Comparison of ENCODE assay signal across 33 mouse cellular contexts in the genomic region with DNA sequence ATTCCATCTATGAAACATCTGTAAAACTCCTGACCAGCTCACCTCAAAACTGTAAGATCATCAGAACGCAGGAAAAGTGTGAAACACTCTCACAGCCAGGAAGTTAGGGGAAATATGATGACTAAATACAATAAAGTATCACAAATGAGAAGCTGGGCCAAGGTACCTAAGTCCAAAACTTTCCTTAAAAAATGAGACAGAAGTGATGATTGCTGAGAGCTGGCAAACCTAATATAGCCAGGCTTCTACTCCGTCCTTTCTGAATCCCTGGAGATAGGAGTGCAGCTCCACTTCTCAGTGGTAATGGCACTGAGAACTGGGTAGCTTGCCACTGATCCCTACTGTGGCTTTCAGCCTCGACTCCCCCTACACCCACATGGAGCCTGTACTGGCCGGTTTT.
"Had no signal": no experiment of that assay in that cellular context is flagged by ENCODE, and none has a peak within 500 bp of the region (broad histone marks: within the 10 kb centered on the region; RNA-seq: fewer than 3 reads in every experiment).

No protein-coding gene starts in this region.

- H3K4me3 ChIP-seq: heart, embryonic 13.5 days; heart, embryonic 15.5 days; hindbrain, embryonic 10.5 days; hindbrain, embryonic 12.5 days; hindbrain, embryonic 13.5 days; hindbrain, embryonic 15.5 days; intestine, embryonic 15.5 days; kidney, embryonic 15.5 days; layer of hippocampus, adult 2 months; left cerebral cortex, adult 2 months had no signal

- H3K36me3 ChIP-seq: heart, embryonic 13.5 days; heart, embryonic 15.5 days; hindbrain, embryonic 10.5 days; hindbrain, embryonic 12.5 days; hindbrain, embryonic 13.5 days; hindbrain, embryonic 15.5 days; intestine, embryonic 15.5 days; kidney, embryonic 15.5 days had no signal

- H3K27ac ChIP-seq: heart, embryonic 13.5 days; heart, embryonic 15.5 days; hindbrain, embryonic 10.5 days; hindbrain, embryonic 12.5 days; hindbrain, embryonic 13.5 days; hindbrain, embryonic 14.5 days; hindbrain, embryonic 15.5 days; hindbrain, postnatal 0 days; intestine, embryonic 15.5 days; kidney, embryonic 15.5 days; kidney, postnatal 0 days; layer of hippocampus, adult 2 months; left cerebral cortex, adult 2 months had no signal

- DNase-seq: heart, postnatal 10 days; heart, postnatal 14 days; heart, postnatal 36 days; heart, postnatal 4 days; kidney, adult 11 months; kidney, adult 18-20 months; kidney, adult 2 months; kidney, adult 8-10 months; kidney, adult 9 months; kidney, postnatal 10 days; kidney, postnatal 14 days; kidney, postnatal 25 days; kidney, postnatal 36 days; kidney, postnatal 4 days; layer of hippocampus, adult 9-11 months; layer of hippocampus, postnatal 36 days had no signal

- H3K4me2 ChIP-seq: heart, embryonic 11.5 days; heart, embryonic 13.5 days; heart, embryonic 15.5 days; hindbrain, embryonic 12.5 days; hindbrain, embryonic 13.5 days; hindbrain, embryonic 14.5 days; hindbrain, embryonic 15.5 days; intestine, embryonic 15.5 days; kidney, embryonic 15.5 days had no signal

- H3K4me1 ChIP-seq: heart, embryonic 15.5 days had no signal

- H3K9me3 ChIP-seq: heart, embryonic 13.5 days; heart, embryonic 15.5 days; hindbrain, embryonic 10.5 days; hindbrain, embryonic 12.5 days; hindbrain, embryonic 13.5 days; hindbrain, embryonic 15.5 days; intestine, embryonic 15.5 days; kidney, embryonic 15.5 days had no signal

- H3K9ac ChIP-seq: heart, embryonic 13.5 days; heart, embryonic 15.5 days; hindbrain, embryonic 12.5 days; hindbrain, embryonic 13.5 days; hindbrain, embryonic 14.5 days; hindbrain, embryonic 15.5 days; intestine, embryonic 15.5 days; kidney, embryonic 15.5 days had no signal

- H3K27me3 ChIP-seq: heart, embryonic 15.5 days; hindbrain, embryonic 15.5 days; intestine, embryonic 15.5 days; kidney, embryonic 15.5 days had no signal

- ATAC-seq: hindbrain, embryonic 16.5 days; hindbrain, postnatal 0 days; intestine, embryonic 15.5 days; intestine, embryonic 16.5 days; intestine, postnatal 0 days had no signal
